Comparison of ENCODE assay signal across 8 mouse cellular contexts in genomic region chr13:37467795-37468194, GRCm38 (mm10).
DNase-seq lines count a peak whose midpoint lies in the region; ATAC-seq and TF ChIP-seq lines count a peak whose summit lies in the region.

No protein-coding gene starts in this region.

- no peaks in the 10 kb centered on the region for H3K27me3 ChIP-seq in embryonic facial prominence, embryonic 11.5 days (ENCODE audit: control insufficient read depth, insufficient read depth, low read length)
- no peaks in the 10 kb centered on the region for H3K27me3 ChIP-seq in heart, embryonic 13.5 days (replicated peaks)
- no peaks in the 10 kb centered on the region for H3K27me3 ChIP-seq in kidney, postnatal 0 days (ENCODE audit: insufficient read depth, low read length)
- no peaks in the 10 kb centered on the region for H3K27me3 ChIP-seq in lung, embryonic 14.5 days (ENCODE audit: insufficient read depth, low read length)

- no peak overlapping the region for H3K27ac ChIP-seq in embryonic facial prominence, embryonic 11.5 days (replicated peaks; ENCODE audit: low read depth, low read length)
- peak overlapping the region; percentile 58 for H3K27ac ChIP-seq in heart, embryonic 13.5 days (replicated peaks)
- H3K27ac ChIP-seq in kidney, postnatal 0 days, result peak overlapping the region; percentile 65; the same call in 1 of the 2 replicates
- H3K27ac ChIP-seq in lung, embryonic 14.5 days (ENCODE audit: low read depth), result peak overlapping the region; percentile 94

- TF ChIP-seq CTCF in kidney, postnatal 0 days (IDR thresholded peaks at IDR 0.05; ENCODE audit: low read depth), result peak; percentile 68
- TF ChIP-seq CTCF in lung, embryonic 14.5 days (IDR thresholded peaks at IDR 0.05; ENCODE audit: low read depth), result peak; percentile 70

- H3K4me1 ChIP-seq in embryonic facial prominence, embryonic 11.5 days (ENCODE audit: control insufficient read depth, insufficient read depth, low read length), result peaks cover 3% of the 10 kb centered on the region
- H3K4me1 ChIP-seq in heart, embryonic 13.5 days, result peaks cover 30% of the 10 kb centered on the region
- peaks cover 4% of the 10 kb centered on the region; the same call in 1 of the 2 replicates for H3K4me1 ChIP-seq in kidney, postnatal 0 days (replicated peaks; ENCODE audit: insufficient read depth, low read length)
- peaks cover 12% of the 10 kb centered on the region for H3K4me1 ChIP-seq in lung, embryonic 14.5 days (ENCODE audit: insufficient read depth)

- peak overlapping the region; percentile 18; the same call in 1 of the 2 replicates for H3K9ac ChIP-seq in embryonic facial prominence, embryonic 11.5 days (replicated peaks; ENCODE audit: low read length)
- peak overlapping the region; percentile 61 for H3K9ac ChIP-seq in heart, embryonic 13.5 days
- H3K9ac ChIP-seq in kidney, postnatal 0 days (ENCODE audit: low read depth, low read length), result no peak overlapping the region
- H3K9ac ChIP-seq in lung, embryonic 14.5 days, result peak overlapping the region; percentile 44

- H3K4me2 ChIP-seq in embryonic facial prominence, embryonic 11.5 days (ENCODE audit: low read depth, low read length), result peak overlapping the region; percentile 8; the same call in 1 of the 2 replicates
- H3K4me2 ChIP-seq in heart, embryonic 13.5 days, result peak overlapping the region; percentile 52
- H3K4me2 ChIP-seq in kidney, postnatal 0 days (ENCODE audit: low read length), result 0 out of 2 replicates have a peak overlapping the region, but pooled peaks have one; percentile 5
- H3K4me2 ChIP-seq in lung, embryonic 14.5 days, result peak overlapping the region; percentile 48

- H3K9me3 ChIP-seq in embryonic facial prominence, embryonic 11.5 days (replicated peaks; ENCODE audit: control insufficient read depth, low read length), result no peaks in the 10 kb centered on the region
- H3K9me3 ChIP-seq in heart, embryonic 13.5 days, result no peaks in the 10 kb centered on the region
- no peaks in the 10 kb centered on the region for H3K9me3 ChIP-seq in kidney, postnatal 0 days (replicated peaks; ENCODE audit: low read length)
- no peaks in the 10 kb centered on the region for H3K9me3 ChIP-seq in lung, embryonic 14.5 days (ENCODE audit: low read depth, low read length)

- WGBS in embryonic facial prominence, embryonic 11.5 days, result 13% methylated on average over 8 of the region's 8 CpGs
- WGBS in heart, embryonic 13.5 days, result 8% methylated on average over 8 of the region's 8 CpGs
- WGBS in kidney, postnatal 0 days, result 9% methylated on average over 8 of the region's 8 CpGs
- 7% methylated on average over 8 of the region's 8 CpGs for WGBS in lung, embryonic 14.5 days

- no peaks in the 10 kb centered on the region for H3K36me3 ChIP-seq in embryonic facial prominence, embryonic 11.5 days (replicated peaks; ENCODE audit: control insufficient read depth, insufficient read depth, low read depth, low read length)
- no peaks in the 10 kb centered on the region for H3K36me3 ChIP-seq in heart, embryonic 13.5 days
- H3K36me3 ChIP-seq in kidney, postnatal 0 days (ENCODE audit: insufficient read depth, low read length), result no peaks in the 10 kb centered on the region
- H3K36me3 ChIP-seq in lung, embryonic 14.5 days (ENCODE audit: insufficient read depth), result no peaks in the 10 kb centered on the region

- peak; percentile 46 for DNase-seq in A20 (ENCODE audit: low read depth, low spot score)
- DNase-seq in ZHBTc4 (ENCODE audit: low read depth, low spot score), result peak; percentile 70
- peak; percentile 75 for DNase-seq in embryonic facial prominence, embryonic 11.5 days (ENCODE audit: low spot score)
- DNase-seq in kidney, postnatal 0 days (ENCODE audit: low spot score), result peak; percentile 83
- peak; percentile 90 for DNase-seq in lung, embryonic 14.5 days
- DNase-seq in right cerebral cortex, postnatal 10 days (ENCODE audit: low spot score in 2 of 2), result peak; percentile 58 to 77

- ATAC-seq in embryonic facial prominence, embryonic 11.5 days (replicated peaks; ENCODE audit: insufficient number of reproducible peaks, low FRiP score, low TSS enrichment, low read depth), result no peak
- ATAC-seq in heart, embryonic 13.5 days (ENCODE audit: extremely low read depth, insufficient number of reproducible peaks, low FRiP score, low TSS enrichment), result no peak
- peak; percentile 71 for ATAC-seq in kidney, postnatal 0 days (replicated peaks; ENCODE audit: low FRiP score, low read depth)
- peak; percentile 74 for ATAC-seq in lung, embryonic 14.5 days (ENCODE audit: insufficient read depth)
- ATAC-seq in activated CD4-positive, CD25-positive, alpha-beta regulatory T cell, adult 4 months, result no peak

- H3K4me3 ChIP-seq in embryonic facial prominence, embryonic 11.5 days (ENCODE audit: low read depth, low read length), result no peak overlapping the region
- H3K4me3 ChIP-seq in heart, embryonic 13.5 days, result no peak overlapping the region
- no peak overlapping the region for H3K4me3 ChIP-seq in kidney, postnatal 0 days (replicated peaks; ENCODE audit: low read depth, low read length)
- no peak overlapping the region for H3K4me3 ChIP-seq in lung, embryonic 14.5 days (ENCODE audit: low read depth, low read length)

Comparison
In these comparisons a context has a peak if more than half of its experiments do, and no peak if none do; other contexts are left out.
1. ATAC-seq: peak in kidney, postnatal 0 days (single experiment) and lung, embryonic 14.5 days (single experiment); none in embryonic facial prominence, embryonic 11.5 days (single experiment), heart, embryonic 13.5 days (single experiment) and activated CD4-positive, CD25-positive, alpha-beta regulatory T cell, adult 4 months (single experiment).
2. Peak in every context shown above with its lines, with median percentiles within 50 percentile points of each other: DNase-seq and H3K4me2 ChIP-seq.